8 mouse cellular contexts compared by ENCODE assay signal in the genomic region with DNA sequence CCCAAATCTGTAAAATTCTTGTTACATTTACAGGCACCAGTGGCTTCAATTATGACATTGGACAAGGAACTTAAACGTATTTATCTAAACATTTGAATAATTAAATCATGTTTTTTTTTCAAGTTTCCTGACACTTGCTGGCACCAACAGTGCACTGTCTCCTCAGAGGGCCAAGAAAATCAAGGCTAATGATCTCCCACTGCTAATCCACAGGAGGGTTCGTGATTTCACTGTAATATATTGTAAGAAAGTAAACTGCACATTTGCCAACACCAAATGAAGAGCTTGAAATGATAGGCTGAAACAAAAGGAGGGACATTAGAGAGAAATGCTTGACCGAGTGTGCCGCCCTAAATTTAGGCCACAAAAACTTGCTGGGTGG.
DNase-seq lines count a peak whose midpoint lies in the region; ATAC-seq and TF ChIP-seq lines count a peak whose summit lies in the region.
"Had no signal": no experiment of that assay in that cellular context is flagged by ENCODE, and none has a peak within 500 bp of the region (broad histone marks: within the 10 kb centered on the region; RNA-seq: fewer than 3 reads in every experiment).

No protein-coding gene starts in this region.

- H3K9ac ChIP-seq in heart, embryonic 15.5 days: no peak overlapping the region
- no peak overlapping the region for H3K9ac ChIP-seq in lung, embryonic 16.5 days (ENCODE audit: low read length)
- H3K9ac ChIP-seq in heart, embryonic 16.5 days (ENCODE audit: low read length): no peak overlapping the region

- peak overlapping the region; percentile 73 for H3K27ac ChIP-seq in heart, embryonic 15.5 days
- peak overlapping the region; percentile 45; the same call in 1 of the 2 replicates for H3K27ac ChIP-seq in lung, embryonic 16.5 days (ENCODE audit: low read length)
- peak overlapping the region; percentile 71 for H3K27ac ChIP-seq in heart, embryonic 16.5 days (ENCODE audit: low read length)
- peak overlapping the region; percentile 46 for H3K27ac ChIP-seq in olfactory bulb, adult 2 months (ENCODE audit: insufficient read depth, low read depth, low read length)

- H3K4me3 ChIP-seq in heart, embryonic 15.5 days: no peak overlapping the region
- H3K4me3 ChIP-seq in lung, embryonic 16.5 days (ENCODE audit: low read length): no peak overlapping the region
- no peak overlapping the region for H3K4me3 ChIP-seq in heart, embryonic 16.5 days (ENCODE audit: low read length)
- no peak overlapping the region for H3K4me3 ChIP-seq in olfactory bulb, adult 2 months (ENCODE audit: insufficient read depth, low read depth, low read length)

- no peaks in the 10 kb centered on the region for H3K27me3 ChIP-seq in heart, embryonic 15.5 days
- H3K27me3 ChIP-seq in lung, embryonic 16.5 days (ENCODE audit: control insufficient read depth, insufficient read depth, low read depth, low read length): no peaks in the 10 kb centered on the region
- H3K27me3 ChIP-seq in heart, embryonic 16.5 days (ENCODE audit: control insufficient read depth, insufficient read depth, low read length): no peaks in the 10 kb centered on the region

- DNase-seq in heart, adult 9 months (ENCODE audit: low spot score in 2 of 2): no peak
- DNase-seq in lung, adult 18-20 months: no peak
- DNase-seq in right cerebral cortex, postnatal 25 days: no peak
- DNase-seq: liver had no signal

- WGBS in heart, embryonic 15.5 days: 57% methylated on average over 4 of the region's 4 CpGs
- WGBS in lung, embryonic 16.5 days: 47% methylated on average over 4 of the region's 4 CpGs
- WGBS in heart, embryonic 16.5 days: 58% methylated on average over 4 of the region's 4 CpGs
- 27% methylated on average over 4 of the region's 4 CpGs for WGBS in olfactory bulb, adult 2 months

- H3K4me1 ChIP-seq in heart, embryonic 15.5 days (replicated peaks): peaks cover 23% of the 10 kb centered on the region
- H3K4me1 ChIP-seq in lung, embryonic 16.5 days (replicated peaks; ENCODE audit: control insufficient read depth, insufficient read depth, low read length): peaks cover 10% of the 10 kb centered on the region
- H3K4me1 ChIP-seq in heart, embryonic 16.5 days (ENCODE audit: control insufficient read depth, insufficient read depth, low read length): peaks cover 16% of the 10 kb centered on the region
- peaks cover 2% of the 10 kb centered on the region; the same call in 1 of the 2 replicates for H3K4me1 ChIP-seq in olfactory bulb, adult 2 months (ENCODE audit: control insufficient read depth, insufficient read depth, low read length)

- no peaks in the 10 kb centered on the region for H3K36me3 ChIP-seq in heart, embryonic 15.5 days
- no peaks in the 10 kb centered on the region for H3K36me3 ChIP-seq in lung, embryonic 16.5 days (ENCODE audit: control insufficient read depth, insufficient read depth, low read length)
- H3K36me3 ChIP-seq in heart, embryonic 16.5 days (ENCODE audit: control insufficient read depth, insufficient read depth): no peaks in the 10 kb centered on the region

- no peak for TF ChIP-seq CTCF in olfactory bulb, adult 2 months (IDR thresholded peaks at IDR 0.05; ENCODE audit: insufficient read depth, low read depth, low read length)

- H3K9me3 ChIP-seq in heart, embryonic 15.5 days (replicated peaks): no peaks in the 10 kb centered on the region
- no peaks in the 10 kb centered on the region for H3K9me3 ChIP-seq in lung, embryonic 16.5 days (ENCODE audit: control insufficient read depth, low read length)
- no peaks in the 10 kb centered on the region for H3K9me3 ChIP-seq in heart, embryonic 16.5 days (replicated peaks; ENCODE audit: control insufficient read depth, low read length)

- no peak for ATAC-seq in heart, embryonic 15.5 days (replicated peaks; ENCODE audit: insufficient number of reproducible peaks, insufficient read depth, low FRiP score, low read depth)
- ATAC-seq in lung, embryonic 16.5 days (ENCODE audit: low read depth): no peak
- ATAC-seq in heart, embryonic 16.5 days (replicated peaks; ENCODE audit: extremely low read depth, insufficient read depth, low FRiP score): no peak

- no peak for TF ChIP-seq POLR2A in olfactory bulb, adult 2 months (IDR thresholded peaks at IDR 0.05; ENCODE audit: insufficient read depth, low read depth, low read length)

- H3K4me2 ChIP-seq in heart, embryonic 15.5 days: no peak overlapping the region
- no peak overlapping the region for H3K4me2 ChIP-seq in lung, embryonic 16.5 days (ENCODE audit: low read depth, low read length)
- no peak overlapping the region for H3K4me2 ChIP-seq in heart, embryonic 16.5 days (ENCODE audit: low read depth, low read length)
